Mouse (Mus musculus): ENCODE measurements around the gene Med20.
A peak's percentile ranks its signal among the peaks of the same experiment; 100 is the strongest.
"Not testable (repeated sequence)": the region's sequence is repeated elsewhere in the genome, so short reads cannot be mapped to it uniquely, and the experiment has no call there.

The Med20 gene

GRCm38 (mm10) chr17:47597261-47597660, 14.1 kb upstream of the Med20 start:
- DNase-seq: peak; percentile 33 to 59

DNA sequence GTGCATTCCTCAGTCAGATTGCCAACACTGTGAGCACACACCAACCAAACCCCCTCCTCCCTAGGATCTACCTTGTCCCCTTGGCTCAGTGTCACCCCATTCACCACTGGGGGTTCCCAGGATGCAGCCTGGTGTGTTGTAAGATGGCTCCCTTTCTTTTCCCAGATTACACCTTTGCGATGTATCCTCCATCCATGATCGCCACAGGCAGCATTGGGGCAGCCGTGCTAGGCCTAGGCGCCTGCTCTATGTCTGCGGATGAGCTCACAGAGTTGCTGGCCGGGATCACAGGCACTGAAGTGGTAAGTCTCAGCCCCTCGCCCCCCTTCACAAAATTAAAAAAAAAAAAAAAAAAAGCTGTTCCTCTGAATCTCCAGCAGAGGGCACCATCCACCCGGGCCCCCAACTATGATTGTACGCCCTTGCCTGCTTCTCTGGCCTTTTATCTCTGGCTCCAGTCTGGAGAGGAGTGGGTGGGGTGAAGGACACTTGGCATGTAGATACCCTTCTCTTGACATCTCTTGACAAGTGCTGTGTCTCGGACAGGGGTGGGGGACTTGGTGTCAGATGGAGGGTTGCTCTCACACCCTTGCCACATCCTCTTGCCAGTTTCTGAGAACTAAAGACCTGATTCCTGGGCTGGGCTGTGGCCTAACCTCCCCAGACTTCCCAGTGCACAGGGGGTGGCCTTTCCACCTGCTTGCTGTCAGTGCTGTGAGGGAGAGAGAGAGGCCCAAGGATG, 13.4 kb upstream of the Med20 start:
- peak; percentile 59 to 69 for DNase-seq

DNA sequence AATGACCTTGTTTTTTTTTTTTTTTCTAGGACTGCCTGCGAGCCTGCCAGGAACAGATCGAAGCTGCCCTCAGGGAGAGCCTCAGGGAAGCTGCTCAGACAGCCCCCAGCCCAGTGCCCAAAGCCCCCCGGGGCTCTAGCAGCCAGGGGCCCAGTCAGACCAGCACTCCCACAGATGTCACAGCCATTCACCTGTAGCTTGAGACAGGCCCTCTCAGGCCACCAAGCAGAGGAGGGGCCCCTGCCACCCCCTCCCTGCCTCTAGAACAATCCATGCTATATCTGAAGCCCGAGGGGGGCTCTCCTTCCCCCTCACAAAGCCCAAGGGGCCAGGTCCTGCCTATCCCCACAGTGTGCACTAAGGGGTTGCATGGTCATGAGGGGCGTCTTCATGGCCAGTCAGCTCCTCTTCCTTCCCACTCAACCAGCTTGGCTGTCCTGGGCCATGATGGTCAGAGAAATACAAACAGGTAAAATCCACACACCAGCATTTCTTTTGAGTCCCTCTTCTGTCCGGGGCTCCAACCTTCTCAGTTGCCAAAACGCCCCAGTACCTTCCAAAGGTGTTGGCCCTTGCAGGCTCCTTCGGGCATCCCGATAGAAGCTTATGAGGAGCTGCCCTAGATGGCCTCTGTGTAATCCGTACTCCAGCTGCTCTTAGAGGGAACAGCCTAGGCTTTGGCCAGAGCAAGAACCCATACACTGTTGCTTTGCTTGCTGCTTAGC, 12.6 kb upstream of the Med20 start:
- DNase-seq: peak; percentile 17 to 52

GRCm38 (mm10) chr17:47599511-47600297, 11.7 kb upstream of the Med20 start:
- peak; percentile 44 to 69 for DNase-seq

DNA sequence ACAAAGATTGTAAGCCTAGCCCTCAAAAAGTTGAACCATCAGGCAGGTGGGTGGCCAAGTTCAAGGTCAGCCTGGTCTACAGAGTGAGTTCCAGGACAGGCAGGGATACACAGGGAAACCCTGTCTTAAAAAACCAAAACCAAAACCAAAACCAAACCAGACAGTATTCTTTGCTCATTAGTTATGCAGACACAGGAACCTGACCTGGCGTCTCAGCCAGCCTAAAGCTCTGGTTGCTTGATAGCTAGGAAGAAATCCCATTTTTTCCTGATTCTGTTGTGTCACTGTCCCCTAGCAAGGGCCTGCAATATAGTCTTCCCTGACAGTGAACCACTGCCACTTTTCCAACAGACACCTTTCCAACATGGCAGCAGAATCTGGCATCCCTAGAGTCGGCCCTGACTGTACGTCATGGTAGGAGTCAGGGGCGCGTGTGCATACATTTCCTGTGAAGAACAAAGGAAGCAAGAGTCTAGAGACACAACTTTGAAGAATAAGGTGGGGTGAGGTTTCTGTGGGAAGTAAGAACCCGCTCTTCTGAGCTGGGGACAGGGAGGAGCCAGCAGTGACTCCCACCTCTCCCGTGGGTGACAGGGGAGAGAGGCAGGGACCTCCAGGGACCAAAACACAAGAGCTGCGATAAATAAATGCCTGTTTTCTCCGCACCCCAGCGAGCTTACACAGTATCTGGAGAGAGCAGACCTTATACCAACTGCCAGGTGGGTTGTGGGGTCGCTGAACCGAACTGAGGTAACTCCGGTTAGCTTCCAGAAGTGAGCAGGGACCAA, 10.6 kb upstream of the Med20 start:
- DNase-seq: peak; percentile 50 to 62

DNA sequence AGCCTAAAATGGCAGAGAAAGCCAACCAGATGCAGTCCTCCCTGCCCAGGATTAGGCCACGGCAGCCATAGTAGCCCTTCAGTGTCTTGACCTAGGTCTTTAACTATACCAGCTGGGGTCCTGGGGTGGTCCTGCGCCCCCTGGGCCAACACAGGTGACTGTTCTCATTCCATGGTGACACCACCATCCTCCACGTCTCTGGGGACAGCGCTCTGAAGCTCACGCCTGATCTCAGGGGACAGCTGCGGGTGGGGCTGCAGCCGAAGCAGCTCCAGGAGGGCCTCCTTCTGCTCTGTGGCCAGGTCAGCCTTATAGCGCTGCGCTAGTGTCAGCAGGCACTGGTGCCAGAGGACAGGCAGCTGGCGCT, 10.0 kb upstream of the Med20 start:
- DNase-seq: peak; percentile 17 to 59

DNA sequence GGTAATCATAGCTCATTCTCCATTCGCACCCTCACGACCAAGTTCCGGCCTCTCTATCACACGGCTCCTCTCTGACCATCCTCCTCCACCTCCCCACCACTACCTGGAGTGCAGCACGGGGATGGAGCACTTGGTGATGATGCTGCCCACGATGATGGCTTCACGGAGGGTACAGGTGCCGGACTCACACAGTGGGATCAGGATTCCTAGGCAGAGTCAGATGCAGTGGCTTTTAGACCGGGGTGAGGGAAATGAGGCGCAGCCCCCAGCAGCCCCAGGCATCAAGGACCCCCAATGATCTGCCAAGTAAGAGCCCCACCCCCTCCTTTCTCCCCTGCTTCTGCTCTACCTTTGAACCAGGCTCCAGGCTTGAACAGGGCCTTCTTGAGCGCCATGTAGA, 9.1 kb upstream of the Med20 start:
- peak in 1 of 2 experiments; percentile 34 for DNase-seq

- DNase-seq: peak; percentile 64 to 69
Observed at GRCm38 (mm10) chr17:47606220-47606619, 5.2 kb upstream of the Med20 start.

- DNase-seq: no peak
Observed at GRCm38 (mm10) chr17:47609182-47609581, 2.2 kb upstream of the Med20 start.

- DNase-seq: no peak
Observed at GRCm38 (mm10) chr17:47611661-47611982, 240 bp downstream of the Med20 start.

DNA sequence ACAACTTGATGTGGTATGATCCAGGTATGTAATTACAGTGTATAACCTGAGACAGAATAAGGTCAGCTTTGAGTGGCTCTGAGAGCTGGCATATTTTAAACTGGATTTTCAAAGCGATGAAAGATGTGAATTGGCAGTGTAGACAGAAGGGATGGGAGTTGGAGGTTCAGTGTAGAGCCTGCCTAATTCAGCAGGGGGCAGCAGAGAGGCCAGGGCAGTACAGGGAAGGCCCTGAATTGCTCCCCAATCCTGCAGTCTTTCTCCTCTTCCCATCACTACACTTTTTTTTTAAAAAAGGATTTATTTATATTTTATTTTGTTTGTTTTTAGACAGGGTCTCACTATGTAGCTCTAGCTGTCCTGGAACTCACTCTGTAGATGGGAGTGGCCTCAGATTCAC, 2.6 kb downstream of the Med20 start:
- DNase-seq: peak; percentile 54 to 55

DNA sequence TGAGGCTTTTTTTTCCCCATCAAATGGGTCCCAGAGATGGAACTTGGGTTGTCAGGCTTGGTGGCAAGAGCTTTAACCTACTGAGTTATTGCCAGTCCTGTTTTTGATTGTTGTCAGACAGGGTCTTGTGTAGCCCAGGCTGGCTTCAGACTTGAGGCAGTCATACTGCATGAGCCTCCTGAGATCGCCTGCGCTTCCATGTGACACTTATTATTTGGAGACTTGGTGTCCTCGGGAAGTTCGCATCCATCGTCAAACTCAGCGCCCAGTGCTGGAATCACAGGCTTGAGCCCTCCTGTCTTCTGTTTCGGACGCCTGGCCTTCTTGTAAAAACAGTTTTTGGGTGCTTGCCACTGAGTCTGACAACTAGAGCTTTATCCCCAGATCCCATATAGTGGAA, 4.7 kb downstream of the Med20 start:
- no peak for DNase-seq

DNA sequence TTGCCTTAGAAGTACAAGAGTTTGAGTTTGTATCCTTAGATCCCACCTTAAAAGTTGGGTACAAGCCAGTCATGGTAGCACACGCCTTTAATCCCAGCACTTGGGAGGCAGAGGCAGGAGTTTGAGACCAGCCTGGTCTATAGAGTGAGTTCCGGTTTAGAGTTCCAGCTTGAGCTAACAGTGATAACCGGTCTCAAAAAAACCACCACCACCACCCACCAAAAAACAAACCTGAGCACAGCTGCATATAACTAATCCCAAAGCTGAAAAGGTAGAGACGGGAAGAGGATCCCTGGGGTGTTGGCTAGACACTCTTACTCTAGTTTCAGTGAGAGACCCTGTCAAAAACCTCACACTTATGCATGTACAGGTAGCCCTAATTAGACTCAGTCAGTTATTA, 5.3 kb downstream of the Med20 start:
- DNase-seq: no peak

- no peak for DNase-seq
Observed at GRCm38 (mm10) chr17:47617605-47618307, 6.4 kb downstream of the Med20 start.

- DNase-seq: no peak
Observed at GRCm38 (mm10) chr17:47618556-47619311, 7.4 kb downstream of the Med20 start.

DNA sequence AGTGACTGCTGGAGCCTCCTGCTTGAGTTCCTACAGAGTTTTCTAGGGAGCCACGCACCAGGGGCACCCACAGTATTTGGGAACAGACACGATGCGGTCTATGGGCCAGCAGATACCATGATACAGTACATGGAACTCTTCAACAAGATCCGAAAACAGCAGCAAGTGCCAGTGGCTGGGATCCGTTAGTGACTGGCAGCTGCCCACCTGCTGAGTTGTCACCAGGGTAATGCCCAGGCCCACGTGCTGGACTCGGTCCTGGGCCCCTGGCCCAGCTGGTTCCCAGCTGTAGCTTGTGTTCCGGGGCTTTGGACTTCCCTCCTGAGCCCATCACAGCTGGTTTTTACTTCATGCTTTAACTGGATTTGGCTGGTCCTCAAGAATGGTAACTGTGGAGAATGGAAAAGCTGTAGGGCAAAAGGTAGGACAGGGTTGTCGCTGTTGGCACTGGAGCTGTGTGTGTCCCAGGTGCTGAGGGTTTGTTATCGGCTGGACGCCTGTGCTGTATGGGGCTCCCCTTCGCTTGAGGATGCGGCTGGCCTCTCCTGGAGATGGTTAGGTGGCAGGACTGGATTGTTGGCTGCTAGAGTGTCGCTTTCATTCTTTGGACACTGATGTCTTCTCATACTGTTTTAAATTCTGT, 11.7 kb downstream of the Med20 start:
- DNase-seq: no peak

GRCm38 (mm10) chr17:47624572-47624971, 13.2 kb downstream of the Med20 start:
- not testable (repeated sequence) for DNase-seq

DNA sequence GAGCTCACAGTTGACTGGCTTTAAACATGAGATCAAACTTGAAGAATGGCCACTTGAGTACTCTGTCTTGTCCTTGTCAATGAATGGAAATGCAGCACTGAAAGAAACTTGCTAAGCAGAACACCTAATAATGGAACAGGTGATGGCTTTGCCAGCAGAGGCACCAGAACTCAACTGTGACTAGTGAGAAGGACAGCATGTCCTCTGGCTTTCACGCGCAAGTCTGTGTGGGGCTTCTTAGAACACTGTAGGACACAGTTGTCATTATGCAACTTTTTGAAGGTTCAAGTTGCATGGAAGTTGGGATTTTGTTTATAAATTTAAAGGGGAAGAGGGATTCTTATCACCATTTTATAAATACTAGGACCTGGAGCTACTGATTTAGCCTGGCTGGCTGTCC, 13.7 kb downstream of the Med20 start:
- no peak for DNase-seq

DNA sequence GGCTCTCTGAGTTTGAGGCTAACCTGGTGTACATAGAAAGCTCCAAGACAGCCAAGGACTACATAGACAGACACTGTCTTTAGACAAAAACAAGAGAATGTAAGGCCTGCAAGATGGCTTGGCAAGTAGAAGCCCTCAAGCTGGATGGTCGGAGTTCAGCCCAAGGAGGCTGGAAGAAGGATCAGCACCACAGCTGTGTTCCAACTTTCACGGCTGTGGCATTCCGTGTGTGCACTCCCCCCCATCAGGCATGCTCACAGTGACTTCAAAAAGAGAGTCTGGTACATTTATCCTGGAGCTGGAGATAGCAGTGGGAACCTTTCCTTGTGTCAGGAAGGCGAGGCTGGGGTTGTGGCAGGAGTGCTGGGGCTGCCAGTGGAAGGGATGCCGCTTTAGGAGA, 14.6 kb downstream of the Med20 start:
- DNase-seq: no peak

DNA sequence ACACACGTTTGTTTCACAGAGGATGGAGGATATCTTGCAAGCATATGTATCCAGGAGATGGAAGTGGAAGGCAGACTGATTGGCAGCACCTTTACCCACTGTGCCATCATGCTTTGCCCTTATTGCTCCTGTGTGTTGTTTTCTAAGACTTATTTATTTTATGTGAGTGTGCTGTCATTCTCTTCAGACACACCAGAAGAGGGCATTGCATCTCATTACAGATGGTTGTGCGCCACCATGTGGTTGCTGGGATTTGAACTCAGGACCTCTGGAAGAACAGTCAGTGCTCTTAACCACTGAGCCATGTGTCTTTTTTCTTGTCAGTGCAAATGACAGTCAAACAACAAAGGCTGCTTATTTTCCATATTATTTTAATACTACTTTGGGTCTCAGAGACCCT, 16.4 kb downstream of the Med20 start:
- no peak for DNase-seq

All from thymus, postnatal 36 days (tissue).